Mouse (Mus musculus): ENCODE data around the gene Ate1.

GRCm38 (mm10) chr7:130365711-130366110 lies 154.5 kb downstream of the Ate1 start:
- TF ChIP-seq CTCF (conservative IDR thresholded peaks at IDR 0.05; ENCODE audit: low read length) (no peak), NANOG (IDR thresholded peaks at IDR 0.05; ENCODE audit: borderline replicate concordance, low read length) (no peak), POU5F1 (IDR thresholded peaks at IDR 0.05; ENCODE audit: borderline replicate concordance, low read length) (no peak)

All from E14TG2a.4 (cell line).